Mouse (Mus musculus) forebrain, embryonic 13.5 days (tissue): ENCODE measurements around the gene Oscar. TPM values are rescaled to one million over a fixed set of nuclear protein-coding genes. Genes with fewer than 3 reads are reported as not detected.
"Not testable (repeated sequence)": the region's sequence is repeated elsewhere in the genome, so short reads cannot be mapped to it uniquely, and the experiment has no call there.

Source experiments
- ATAC-seq: fragments of 200-750 bp; cut with Nextera tagmentation; 2 replicates; pipeline ENCODE4 v1.8.0; 2017
- H3K27ac ChIP-seq: fragments of 300-500 bp; sonication (generic); 2 replicates; pipeline ENCODE4 v1.5.1; 2015; ENCODE audit warnings: inconsistent platforms, mild to moderate bottlenecking, moderate library complexity
- H3K27me3 ChIP-seq: fragments of 300-500 bp; sonication (generic); 2 replicates; pipeline ENCODE4 v1.6.1; 2015; ENCODE audit warnings: mild to moderate bottlenecking, inconsistent platforms
- H3K36me3 ChIP-seq: fragments of 300-500 bp; sonication (generic); 2 replicates; pipeline ENCODE4 v1.6.1; 2015; ENCODE audit warnings: mild to moderate bottlenecking, inconsistent platforms; ENCODE audit not compliant: poor library complexity, severe bottlenecking
- H3K4me1 ChIP-seq: fragments of 300-500 bp; sonication (generic); 2 replicates; pipeline ENCODE4 v1.6.1; 2015; ENCODE audit warnings: inconsistent platforms
- H3K4me2 ChIP-seq: fragments of 300-500 bp; sonication (generic); 2 replicates; pipeline ENCODE4 v1.6.1; 2015; ENCODE audit warnings: inconsistent platforms, mild to moderate bottlenecking, moderate library complexity
- H3K4me3 ChIP-seq: fragments of 300-500 bp; sonication (generic); 2 replicates; pipeline ENCODE4 v1.5.1; 2015; ENCODE audit warnings: mild to moderate bottlenecking, inconsistent platforms
- H3K9ac ChIP-seq: fragments of 300-500 bp; sonication (generic); 2 replicates; pipeline ENCODE4 v1.6.1; 2015; ENCODE audit warnings: mild to moderate bottlenecking, inconsistent platforms
- H3K9me3 ChIP-seq: fragments of 300-500 bp; sonication (generic); replicated peaks from 2 replicates; pipeline ENCODE4 v1.6.1; 2016; ENCODE audit warnings: inconsistent platforms
- WGBS: fragments of 180-500 bp; shearing (Covaris S2); methylation state at CpG from one replicate; pipeline ENCODE4 v1.1.7; 2015; 5-methylcytosine and 5-hydroxymethylcytosine counted together
- polyA plus RNA-seq: library from polyadenylated mRNA; unstranded; fragments of >200 nt; fragmentation: Nextera tagmentation; extraction: Ambion mirVana; gene quantifications from 2 replicates; pipeline ENCODE4 v1.2.1, GENCODE M21; 2015

Oscar gene
- polyA plus RNA-seq, 1 experiment from 2014 or later, result 0.27 TPM

- no peak overlapping the region for H3K27ac ChIP-seq
- H3K9ac ChIP-seq, result no peak overlapping the region
- H3K4me2 ChIP-seq, result no peak overlapping the region
- H3K4me1 ChIP-seq, result no peaks in the 10 kb centered on the region
- ATAC-seq, result no peak
- no peaks in the 10 kb centered on the region; the same call in 1 of the 2 replicates for H3K27me3 ChIP-seq
- 92% methylated on average over 6 of the region's 6 CpGs for WGBS
- H3K36me3 ChIP-seq, result no peaks in the 10 kb centered on the region
- no peaks in the 10 kb centered on the region for H3K9me3 ChIP-seq
- no peak overlapping the region for H3K4me3 ChIP-seq
These were observed 8.6 kb downstream of the Oscar start for GRCm38 (mm10) chr7:3607391-3607790.

GRCm38 (mm10) chr7:3606798-3607197 lies 9.2 kb downstream of the Oscar start:
- no peak for ATAC-seq
- H3K27me3 ChIP-seq, result no peaks in the 10 kb centered on the region; the same call in 1 of the 2 replicates
- H3K4me2 ChIP-seq, result no peak overlapping the region
- no peak overlapping the region for H3K4me3 ChIP-seq
- no peak overlapping the region for H3K27ac ChIP-seq
- H3K9ac ChIP-seq, result no peak overlapping the region
- WGBS, result 26% methylated on average over 2 of the region's 2 CpGs
- no peaks in the 10 kb centered on the region for H3K9me3 ChIP-seq
- H3K4me1 ChIP-seq, result no peaks in the 10 kb centered on the region
- no peaks in the 10 kb centered on the region for H3K36me3 ChIP-seq

GRCm38 (mm10) chr7:3601119-3601518 lies 14.8 kb downstream of the Oscar start:
- ATAC-seq, result 0 out of 2 replicates have a peak, but pooled peaks have one; percentile 51
- Histone ChIP-seq H3K9me3 (no peaks in the 10 kb centered on the region), H3K4me2 (no peak overlapping the region), H3K27ac (no peak overlapping the region), H3K4me1 (no peaks in the 10 kb centered on the region), H3K27me3 (no peaks in the 10 kb centered on the region), H3K9ac (no peak overlapping the region), H3K36me3 (no peaks in the 10 kb centered on the region), H3K4me3 (no peak overlapping the region)
- WGBS, result 9% methylated on average over 4 of the region's 4 CpGs

GRCm38 (mm10) chr7:3597755-3598154 lies 18.2 kb downstream of the Oscar start:
- WGBS, result 65% methylated on average over 1 of the region's 1 CpGs
- H3K27me3 ChIP-seq, H3K4me1 ChIP-seq, H3K4me2 ChIP-seq, H3K4me3 ChIP-seq, H3K9me3 ChIP-seq, H3K36me3 ChIP-seq, H3K9ac ChIP-seq, ATAC-seq, H3K27ac ChIP-seq: not testable (repeated sequence)

GRCm38 (mm10) chr7:3595146-3595545 lies 20.8 kb downstream of the Oscar start:
- no peak overlapping the region for H3K27ac ChIP-seq
- H3K36me3 ChIP-seq, result no peaks in the 10 kb centered on the region
- ATAC-seq, result no peak
- no peaks in the 10 kb centered on the region for H3K27me3 ChIP-seq
- no peak overlapping the region for H3K9ac ChIP-seq
- no peak overlapping the region for H3K4me3 ChIP-seq
- H3K4me2 ChIP-seq, result peak overlapping the region; percentile 18; the same call in 1 of the 2 replicates
- WGBS, result 21% methylated on average over 9 of the region's 9 CpGs
- H3K9me3 ChIP-seq, result no peaks in the 10 kb centered on the region
- no peaks in the 10 kb centered on the region for H3K4me1 ChIP-seq

GRCm38 (mm10) chr7:3594686-3595085 lies 21.3 kb downstream of the Oscar start:
- ATAC-seq, result no peak
- 34% methylated on average over 5 of the region's 5 CpGs for WGBS
- peak overlapping the region; percentile 18; the same call in 1 of the 2 replicates for H3K4me2 ChIP-seq

GRCm38 (mm10) chr7:3593855-3594254 lies 22.1 kb downstream of the Oscar start:
- H3K27me3 ChIP-seq, result no peaks in the 10 kb centered on the region
- ATAC-seq, result no peak
- no peaks in the 10 kb centered on the region for H3K4me1 ChIP-seq
- H3K27ac ChIP-seq, result no peak overlapping the region
- no peak overlapping the region for H3K4me3 ChIP-seq
- no peaks in the 10 kb centered on the region for H3K36me3 ChIP-seq
- no peak overlapping the region for H3K9ac ChIP-seq
- no peak overlapping the region for H3K4me2 ChIP-seq
- no peaks in the 10 kb centered on the region for H3K9me3 ChIP-seq

More at GRCm38 (mm10) chr7:3594686-3595085, 21.3 kb downstream of the Oscar start:
- Histone ChIP-seq H3K9ac (no peak overlapping the region), H3K27ac (no peak overlapping the region), H3K4me1 (no peaks in the 10 kb centered on the region), H3K36me3 (no peaks in the 10 kb centered on the region), H3K27me3 (no peaks in the 10 kb centered on the region), H3K4me3 (no peak overlapping the region), H3K9me3 (no peaks in the 10 kb centered on the region)

GRCm38 (mm10) chr7:3591534-3591933 lies 24.4 kb downstream of the Oscar start:
- Histone ChIP-seq H3K36me3 (no peaks in the 10 kb centered on the region), H3K4me1 (no peaks in the 10 kb centered on the region), H3K4me3 (no peak overlapping the region), H3K9ac (no peak overlapping the region), H3K27me3 (no peaks in the 10 kb centered on the region), H3K9me3 (no peaks in the 10 kb centered on the region), H3K4me2 (no peak overlapping the region), H3K27ac (no peak overlapping the region)
- no peak for ATAC-seq
- WGBS, result 67% methylated on average over 1 of the region's 1 CpGs

- no peaks in the 10 kb centered on the region for H3K27me3 ChIP-seq
- no peak overlapping the region for H3K4me3 ChIP-seq
- no peaks in the 10 kb centered on the region for H3K36me3 ChIP-seq
- no peaks in the 10 kb centered on the region for H3K4me1 ChIP-seq
- H3K27ac ChIP-seq, result no peak overlapping the region
- 80% methylated on average over 3 of the region's 3 CpGs for whole genome bisulfite sequencing
- ATAC-seq, result no peak
- no peak overlapping the region for H3K4me2 ChIP-seq
- no peaks in the 10 kb centered on the region for H3K9me3 ChIP-seq
- H3K9ac ChIP-seq, result no peak overlapping the region
These were observed 25.4 kb downstream of the Oscar start for GRCm38 (mm10) chr7:3590550-3590949.

GRCm38 (mm10) chr7:3587292-3587691 lies 28.7 kb downstream of the Oscar start:
- 72% methylated on average over 1 of the region's 1 CpGs for WGBS
- no peaks in the 10 kb centered on the region for H3K9me3 ChIP-seq
- no peaks in the 10 kb centered on the region for H3K27me3 ChIP-seq
- H3K9ac ChIP-seq, result no peak overlapping the region
- no peak overlapping the region for H3K27ac ChIP-seq
- H3K4me3 ChIP-seq, result no peak overlapping the region
- H3K36me3 ChIP-seq, result no peaks in the 10 kb centered on the region
- no peaks in the 10 kb centered on the region for H3K4me1 ChIP-seq
- ATAC-seq, result no peak
- H3K4me2 ChIP-seq, result no peak overlapping the region

GRCm38 (mm10) chr7:3586255-3586654 lies 29.7 kb downstream of the Oscar start:
- H3K27me3 ChIP-seq, result no peaks in the 10 kb centered on the region
- H3K9ac ChIP-seq, result no peak overlapping the region
- H3K4me3 ChIP-seq, result no peak overlapping the region
- H3K4me1 ChIP-seq, result no peaks in the 10 kb centered on the region
- ATAC-seq, result no peak
- no peak overlapping the region for H3K27ac ChIP-seq
- no peaks in the 10 kb centered on the region for H3K36me3 ChIP-seq
- no peak overlapping the region for H3K4me2 ChIP-seq
- 2% methylated on average over 5 of the region's 5 CpGs for WGBS
- H3K9me3 ChIP-seq, result no peaks in the 10 kb centered on the region

GRCm38 (mm10) chr7:3585763-3586162 lies 30.2 kb downstream of the Oscar start:
- Histone ChIP-seq H3K4me3 (no peak overlapping the region), H3K36me3 (no peaks in the 10 kb centered on the region), H3K9ac (no peak overlapping the region), H3K4me2 (no peak overlapping the region), H3K27ac (no peak overlapping the region), H3K27me3 (no peaks in the 10 kb centered on the region), H3K9me3 (no peaks in the 10 kb centered on the region), H3K4me1 (no peaks in the 10 kb centered on the region)
- ATAC-seq, result no peak
- 17% methylated on average over 6 of the region's 6 CpGs for WGBS

GRCm38 (mm10) chr7:3580029-3580428 lies 35.9 kb downstream of the Oscar start:
- no peaks in the 10 kb centered on the region for H3K27me3 ChIP-seq
- H3K36me3 ChIP-seq, result no peaks in the 10 kb centered on the region
- no peak overlapping the region for H3K9ac ChIP-seq
- H3K4me3 ChIP-seq, result no peak overlapping the region
- no peak for ATAC-seq
- no peaks in the 10 kb centered on the region for H3K4me1 ChIP-seq
- H3K27ac ChIP-seq, result no peak overlapping the region
- WGBS, result 79% methylated on average over 2 of the region's 2 CpGs
- no peak overlapping the region for H3K4me2 ChIP-seq
- no peaks in the 10 kb centered on the region for H3K9me3 ChIP-seq
